Mouse (Mus musculus) bone marrow macrophage, adult 2 months (primary cell): Measurements from ENCODE around the gene Stat1.

ENCODE experiments used
- CTCF ChIP-seq: IDR thresholded peaks from 2 replicates; pipeline ENCODE4 v1.5.1; 2012; ENCODE audit warnings: low read depth, mild to moderate bottlenecking, low read length, moderate library complexity
- POLR2A ChIP-seq: IDR thresholded peaks from 2 replicates; pipeline ENCODE4 v1.6.1; 2012; ENCODE audit warnings: mild to moderate bottlenecking, low read depth, low read length, borderline replicate concordance

DNA sequence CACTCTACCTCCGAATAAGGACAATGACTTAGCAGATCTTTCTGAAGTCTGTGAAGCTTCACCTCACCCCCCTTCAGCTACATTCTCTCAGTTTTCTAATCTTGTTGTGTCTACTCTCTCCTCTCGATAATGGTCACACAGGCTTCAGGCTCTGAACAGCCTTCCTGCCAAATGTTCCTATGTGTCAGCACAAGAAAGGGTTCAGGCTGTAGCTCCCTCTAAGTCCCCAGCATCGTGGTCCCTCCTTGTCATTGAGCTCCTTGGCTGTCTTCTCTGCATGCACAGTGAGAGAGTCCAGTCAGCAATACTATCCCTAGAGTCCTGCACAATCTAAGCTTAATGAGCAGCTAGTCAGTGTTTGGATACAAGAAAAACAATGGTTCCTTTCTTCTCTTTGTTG lies 8.0 kb upstream of the Stat1 start:
- TF ChIP-seq CTCF (no peak), POLR2A (no peak)
